Mouse (Mus musculus) Muller cell, postnatal 12 days (primary cell): Measurements from ENCODE around the gene Mfsd6.

ENCODE experiments used
- DNase-seq: peaks from one replicate; pipeline ENCODE4 v3.0.0-alpha.2; 2015; ENCODE audit errors: inconsistent ontology term

The Mfsd6 gene

DNA sequence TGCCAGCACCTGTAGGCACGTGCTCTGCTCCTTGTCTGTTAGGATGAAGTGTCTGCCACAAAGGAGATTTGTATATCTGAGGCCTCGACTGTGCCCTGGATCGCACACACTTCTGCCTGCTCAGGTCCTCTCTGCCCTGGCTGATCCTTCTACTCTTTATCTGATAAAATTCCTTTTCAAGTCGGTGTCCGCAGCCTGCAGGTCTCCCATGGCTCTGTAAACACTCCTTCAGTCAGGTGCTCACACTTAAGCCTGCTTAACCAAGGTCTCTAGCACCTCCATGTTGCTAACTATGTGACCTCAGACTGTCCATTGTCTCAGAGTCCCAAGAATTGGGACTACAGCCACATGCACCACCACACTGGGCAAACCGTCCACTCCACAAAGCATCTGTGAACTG is 87.0 kb downstream of the Mfsd6 start:
- no peak for DNase-seq

DNA sequence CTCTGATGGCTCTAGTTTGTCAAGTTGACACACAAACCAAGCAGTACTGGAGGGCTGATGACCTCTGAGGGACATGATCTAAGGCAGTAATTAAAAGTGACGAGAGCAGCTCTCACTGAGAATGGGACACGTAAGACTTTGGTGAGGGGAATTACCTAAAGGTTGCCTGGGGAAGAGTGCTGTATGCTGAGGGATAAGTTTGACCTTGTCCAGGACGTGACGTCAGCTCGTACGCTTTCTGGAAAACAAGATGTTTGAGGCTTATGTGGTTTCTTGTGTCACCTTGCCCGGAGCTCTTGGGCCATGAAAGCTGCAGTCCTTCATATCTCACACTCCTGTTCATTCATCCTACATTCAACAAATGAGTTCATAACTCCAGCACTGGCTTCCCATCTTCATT is 88.2 kb downstream of the Mfsd6 start:
- DNase-seq = no peak

DNA sequence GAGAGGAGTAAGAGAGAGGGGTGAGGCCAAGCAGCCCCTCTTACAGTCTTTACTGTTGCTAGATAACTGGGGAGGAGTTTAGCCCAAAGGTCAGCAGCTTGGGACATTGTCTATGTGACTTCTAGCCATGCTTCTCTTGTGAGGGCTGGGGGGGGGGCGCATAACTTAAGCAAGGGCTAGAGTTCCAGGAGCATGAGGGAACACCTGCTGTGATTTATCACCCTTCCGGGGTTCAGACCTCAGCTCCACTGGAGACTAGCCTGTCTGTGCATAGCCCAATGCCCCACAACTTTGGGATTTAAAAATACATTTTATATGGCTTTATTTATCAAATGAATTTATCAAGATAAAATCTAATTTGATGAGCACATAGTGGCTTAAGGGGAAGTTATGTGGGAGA is 89.2 kb downstream of the Mfsd6 start:
- no peak for DNase-seq

DNA sequence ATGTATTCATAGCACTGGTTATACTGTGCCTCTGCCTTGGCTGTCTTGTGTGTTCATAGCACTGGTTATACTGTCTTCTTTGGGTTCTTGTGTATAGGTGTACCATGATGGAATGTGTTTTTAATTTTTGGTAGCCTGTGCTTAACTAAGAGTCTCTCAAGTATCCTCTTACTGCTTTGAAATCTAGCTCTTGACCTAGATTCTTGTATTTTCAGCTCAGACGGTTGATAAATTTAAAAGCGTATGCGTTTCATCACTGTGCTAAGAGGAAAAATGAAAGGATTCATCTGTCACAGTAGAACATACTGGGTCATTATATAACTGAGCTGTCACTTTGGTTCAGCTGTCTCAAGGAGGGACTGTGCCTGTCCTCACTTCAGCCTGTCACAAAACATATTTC is 91.3 kb downstream of the Mfsd6 start:
- no peak for DNase-seq

DNA sequence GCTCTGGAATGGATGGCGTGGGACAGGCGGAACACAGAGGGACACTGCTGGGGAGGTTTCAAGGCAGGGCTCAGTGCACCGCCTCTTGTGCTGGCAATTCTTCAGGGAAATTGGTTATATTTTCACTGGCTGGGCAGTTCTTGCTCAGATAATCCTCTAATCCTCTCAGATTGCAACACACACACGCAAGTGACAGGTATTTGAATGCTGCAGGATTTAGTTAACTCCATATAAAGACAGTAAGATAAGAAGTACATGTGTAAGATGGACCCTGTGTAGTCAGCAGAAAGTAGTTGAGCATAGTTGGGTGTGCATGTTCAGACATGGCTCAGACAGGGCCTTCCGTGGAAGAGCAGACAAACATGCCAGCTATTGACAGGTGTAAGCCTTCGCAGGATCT is 93.0 kb downstream of the Mfsd6 start:
- no peak for DNase-seq

DNA sequence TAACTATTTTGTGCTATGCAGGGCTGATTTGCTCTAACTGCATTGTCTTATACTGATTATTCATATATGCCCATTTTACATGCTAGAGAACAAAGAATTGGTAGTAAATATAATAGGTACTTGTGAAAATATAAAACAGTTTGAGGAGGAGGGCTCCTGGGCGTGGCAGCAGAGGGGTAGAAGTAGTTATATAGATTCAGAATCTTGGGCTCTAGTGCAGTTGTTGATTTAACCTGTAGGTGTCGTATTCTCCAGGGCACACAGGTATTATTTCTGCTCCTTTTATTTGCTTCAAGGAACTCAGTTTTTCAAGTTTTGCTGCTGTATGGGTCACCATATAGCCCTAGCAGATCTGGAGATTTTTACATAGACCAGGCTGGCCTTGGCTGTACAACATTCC is 95.7 kb downstream of the Mfsd6 start:
- no peak for DNase-seq

DNA sequence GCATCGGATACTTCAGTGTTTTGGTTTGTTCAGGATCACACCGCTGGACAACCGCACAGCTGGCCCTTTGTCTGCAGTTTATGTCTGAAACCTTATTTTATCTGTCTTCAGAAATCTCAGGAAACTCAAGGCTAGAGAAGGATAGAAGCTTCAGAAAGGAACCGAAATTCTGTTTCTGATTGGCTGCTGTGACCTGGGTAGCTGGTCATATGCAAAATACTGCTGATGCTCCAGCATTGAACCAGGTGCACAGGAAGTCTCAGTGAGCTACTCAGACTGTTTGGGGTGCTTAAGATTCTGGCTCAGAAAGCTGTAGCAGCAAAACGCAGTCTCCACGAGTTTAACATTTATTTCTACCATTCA is 96.3 kb downstream of the Mfsd6 start:
- DNase-seq = no peak

DNA sequence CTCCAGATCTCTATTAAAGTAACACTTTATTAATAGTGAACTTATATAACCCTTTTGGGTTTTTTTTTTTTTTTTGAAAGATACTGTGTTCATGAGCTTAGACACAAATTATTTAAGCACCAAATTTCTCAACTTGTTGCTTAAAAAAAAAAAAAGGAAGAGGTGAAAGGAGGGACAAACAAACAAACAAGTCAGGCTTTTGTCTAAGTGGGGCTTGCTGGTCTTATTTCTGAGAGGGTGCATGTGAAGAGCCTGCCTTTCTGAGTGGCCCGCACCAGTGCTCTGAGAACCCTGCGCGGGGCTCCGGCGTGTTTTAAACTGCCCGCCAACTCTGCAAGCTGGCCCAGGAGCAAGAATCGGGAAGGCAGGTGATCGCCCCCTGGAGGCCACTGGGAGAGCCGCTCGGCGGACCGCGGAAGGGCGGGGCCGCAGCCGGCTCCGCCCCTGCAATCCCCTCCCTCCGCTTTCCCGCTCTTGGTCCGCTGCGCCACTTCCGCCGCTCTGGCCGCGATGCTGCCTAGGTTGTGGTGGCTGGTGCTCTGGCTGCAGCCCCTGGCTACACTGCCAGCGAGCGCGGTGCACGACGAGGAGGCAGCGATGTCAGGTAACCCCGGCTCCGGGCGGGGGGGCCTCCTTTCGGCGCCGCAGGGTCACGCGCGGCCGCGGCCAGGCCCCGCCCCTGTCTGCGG is 96.9 kb downstream of the Mfsd6 start, which contains the start of gene Nemp2:
Nemp2 (plus strand) TSS at position 456 of the 689 bp plus-strand sequence.
- DNase-seq = peak; percentile 92

DNA sequence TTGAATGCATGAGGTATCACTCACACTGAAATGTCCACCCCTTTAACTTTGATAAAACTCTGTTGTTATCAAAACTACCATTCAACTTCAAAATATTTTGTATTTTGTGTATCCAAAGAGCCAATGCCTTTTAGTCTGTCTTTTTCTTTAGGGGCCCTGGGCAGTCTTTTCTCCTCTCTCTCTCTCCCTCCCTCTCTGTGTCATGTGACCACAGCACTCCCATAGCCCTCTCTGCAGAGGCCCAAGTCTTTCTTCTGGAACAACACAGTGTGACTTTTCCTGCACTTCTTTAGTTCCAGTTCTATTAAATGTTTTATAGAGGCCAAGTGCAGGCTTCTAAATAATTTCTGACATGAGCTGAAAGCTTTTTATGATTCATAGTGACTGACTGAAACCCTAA is 106.8 kb downstream of the Mfsd6 start:
- no peak for DNase-seq

DNA sequence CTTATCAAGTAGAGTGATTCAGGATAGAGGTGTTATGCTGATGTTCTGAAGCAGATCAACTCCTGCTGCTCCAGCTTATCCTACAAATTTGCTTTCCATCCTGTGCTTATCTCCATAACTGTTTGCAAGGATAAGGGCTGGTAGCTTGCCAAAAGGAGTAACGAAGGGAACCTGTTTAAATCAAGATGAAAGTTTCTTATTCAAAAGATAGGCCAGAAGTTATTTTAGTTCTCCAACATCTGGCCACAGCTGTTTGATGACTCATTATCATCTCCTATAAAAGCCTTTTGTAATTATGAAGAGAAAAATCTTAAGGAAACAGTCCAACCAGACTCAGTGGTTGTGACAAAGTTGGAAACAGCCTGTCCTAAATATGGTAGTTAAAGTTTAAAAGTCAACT is 109.0 kb downstream of the Mfsd6 start:
- DNase-seq = no peak

DNA sequence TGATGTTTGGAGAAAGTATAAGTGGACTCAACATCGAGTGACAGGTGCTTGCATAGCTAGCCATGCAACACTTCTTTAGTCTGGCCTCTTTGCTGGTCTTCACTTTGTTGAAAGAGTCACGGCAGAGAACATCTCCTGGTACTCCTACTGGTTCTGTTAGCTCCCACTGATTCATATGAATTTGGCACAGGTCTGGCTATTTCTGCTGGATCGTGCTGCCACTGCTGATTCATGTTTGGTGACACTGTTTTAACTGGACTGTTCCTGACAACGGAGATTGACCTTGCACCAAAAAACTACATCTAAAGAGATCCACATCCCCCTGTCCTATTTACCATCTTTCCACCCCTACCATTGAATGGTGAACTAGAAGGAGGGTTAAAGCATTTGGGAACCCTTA is 118.8 kb downstream of the Mfsd6 start:
- DNase-seq = no peak

DNA sequence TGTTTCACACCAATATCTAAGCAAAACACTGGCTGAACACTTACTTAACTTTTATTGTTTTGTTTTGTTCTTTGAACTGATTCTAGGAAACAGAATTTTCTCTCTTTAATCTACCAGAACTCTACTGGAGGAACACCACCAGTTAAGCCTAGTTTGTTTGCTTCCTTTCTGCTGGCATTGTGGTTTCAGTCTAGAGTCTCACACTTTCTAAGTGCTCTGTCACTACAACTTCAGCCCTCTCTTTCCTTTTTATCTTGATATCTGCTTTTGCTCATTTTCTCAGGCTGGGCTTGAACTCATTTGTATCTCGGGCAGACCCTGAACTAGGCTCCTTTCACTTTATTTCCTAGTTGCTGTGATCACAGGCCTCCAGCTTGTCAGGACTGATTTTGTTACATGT is 119.6 kb downstream of the Mfsd6 start:
- DNase-seq = no peak
